ENCODE assay signal across 8 mouse cellular contexts in genomic region chr3:137752447-137753256, GRCm38 (mm10).
DNase-seq lines count a peak whose midpoint lies in the region; ATAC-seq lines count a peak whose summit lies in the region.

No protein-coding gene starts in this region.

- H3K36me3 ChIP-seq in hindbrain, embryonic 15.5 days: no peaks in the 10 kb centered on the region

- peak overlapping the region; percentile 60 for H3K4me2 ChIP-seq in hindbrain, embryonic 15.5 days

- DNase-seq in Muller cell, postnatal 12 days (ENCODE audit: inconsistent ontology term): peak; percentile 84
- DNase-seq in cerebellum, postnatal 10 days: peak; percentile 94 to 96
- peak; percentile 85 to 90 for DNase-seq in frontal cortex, postnatal 36 days (ENCODE audit: low spot score in 2 of 2)
- DNase-seq in layer of hippocampus, postnatal 36 days: peak; percentile 80 to 83
- DNase-seq in lung, postnatal 25 days (ENCODE audit: low spot score): peak; percentile 61
- peak; percentile 61 for DNase-seq in retina, postnatal 7 days (ENCODE audit: low read depth, low spot score)
- DNase-seq in urinary bladder, adult 2 months (ENCODE audit: low spot score): peak; percentile 63

- WGBS in hindbrain, embryonic 15.5 days: 18% methylated on average over 25 of the region's 25 CpGs

- peak overlapping the region; percentile 36 for H3K4me3 ChIP-seq in hindbrain, embryonic 15.5 days

- H3K9me3 ChIP-seq in hindbrain, embryonic 15.5 days: no peaks in the 10 kb centered on the region

- peak overlapping the region; percentile 67 for H3K27ac ChIP-seq in hindbrain, embryonic 15.5 days (replicated peaks)

- no peaks in the 10 kb centered on the region for H3K27me3 ChIP-seq in hindbrain, embryonic 15.5 days

- ATAC-seq in hindbrain, embryonic 15.5 days (ENCODE audit: low FRiP score, low read depth): peak; percentile 90

- peak overlapping the region; percentile 40 for H3K9ac ChIP-seq in hindbrain, embryonic 15.5 days

- peaks cover 10% of the 10 kb centered on the region; the same call in 1 of the 2 replicates for H3K4me1 ChIP-seq in hindbrain, embryonic 15.5 days (replicated peaks)

Comparison
In these comparisons a context has a peak if more than half of its experiments do, and no peak if none do; other contexts are left out.
1. Peak in every context shown above with its lines: DNase-seq, ATAC-seq, H3K4me3 ChIP-seq and H3K27ac ChIP-seq.